7 mouse cellular contexts compared by ENCODE assay signal in the genomic region with DNA sequence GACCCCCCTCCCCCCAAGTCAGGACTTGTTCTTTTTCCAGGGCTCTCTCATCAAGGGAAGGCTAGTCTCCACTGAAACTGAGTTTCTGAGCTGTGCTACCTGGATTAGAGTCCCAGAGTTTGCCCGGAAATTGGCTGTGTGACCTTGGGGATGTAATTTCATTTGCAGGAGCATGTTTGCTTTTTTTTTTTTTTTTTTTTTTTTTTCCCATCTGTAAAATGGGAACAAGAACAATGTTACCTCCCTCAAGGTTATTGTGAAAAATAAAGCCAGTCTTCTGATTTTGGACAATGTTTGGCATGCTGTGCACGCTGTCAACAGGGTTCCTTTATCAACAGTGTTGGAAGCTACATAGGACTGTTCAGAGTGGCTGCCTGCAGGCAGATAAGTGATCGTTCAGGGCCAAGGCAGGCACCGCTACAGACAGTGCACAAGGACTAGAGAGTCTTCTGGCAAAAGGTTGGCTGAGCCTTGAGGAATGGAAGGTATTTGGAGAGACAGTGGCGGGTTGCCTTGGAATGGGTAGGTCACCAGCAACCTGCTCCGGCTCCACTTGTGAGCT. TPM values are rescaled to one million over a fixed set of nuclear protein-coding genes. Genes with fewer than 3 reads are reported as not detected.
DNase-seq lines count a peak whose midpoint lies in the region; ATAC-seq lines count a peak whose summit lies in the region.

No protein-coding gene starts in this region.

- no peaks in the 10 kb centered on the region for H3K27me3 ChIP-seq in liver, embryonic 11.5 days (replicated peaks; ENCODE audit: control insufficient read depth, insufficient read depth, low read length)

- intact Hi-C loops in gastrocnemius, postnatal 36 days (cut with DNase I) = loop anchor here (2.0 kb wide), 1 partner anchor 80 kb away; no protein-coding TSS in a partner anchor

- H3K9me3 ChIP-seq in liver, embryonic 11.5 days (ENCODE audit: control insufficient read depth, low read length) = no peaks in the 10 kb centered on the region

- H3K27ac ChIP-seq in liver, embryonic 11.5 days (ENCODE audit: low read depth, low read length) = peak overlapping the region; percentile 90

- H3K36me3 ChIP-seq in liver, embryonic 11.5 days (ENCODE audit: control insufficient read depth, insufficient read depth, low read length) = peaks cover 19% of the 10 kb centered on the region

- H3K4me1 ChIP-seq in liver, embryonic 11.5 days (replicated peaks; ENCODE audit: control insufficient read depth, insufficient read depth, low read length) = peaks cover 39% of the 10 kb centered on the region

- 39% methylated on average over 6 of the region's 6 CpGs for WGBS in liver, embryonic 11.5 days

- peak; percentile 65 for ATAC-seq in erythroid progenitor cell, adult 5-6 weeks (replicated peaks; ENCODE audit: low FRiP score, poor library complexity, severe bottlenecking)
- ATAC-seq in liver, embryonic 11.5 days (replicated peaks; ENCODE audit: low FRiP score) = peak; percentile 84
- no peak for ATAC-seq in granulocyte monocyte progenitor cell, adult 5-6 weeks (replicated peaks; ENCODE audit: poor library complexity, severe bottlenecking)

- H3K4me2 ChIP-seq in liver, embryonic 11.5 days = peak overlapping the region; percentile 99

- peak overlapping the region; percentile 91 for H3K9ac ChIP-seq in liver, embryonic 11.5 days (ENCODE audit: low read depth, low read length)

- H3K4me3 ChIP-seq in liver, embryonic 11.5 days (ENCODE audit: low read depth, low read length) = peak overlapping the region; percentile 96

- DNase-seq in spleen, postnatal 36 days (ENCODE audit: low spot score in 2 of 2) = peak; percentile 19 to 32
- DNase-seq in spleen, adult 12 weeks (ENCODE audit: low spot score) = no peak
- no peak for DNase-seq in liver, embryonic 11.5 days (ENCODE audit: low spot score)
- peak; percentile 64 for DNase-seq in testis, postnatal 14 days (ENCODE audit: low spot score)
- no peak for DNase-seq in gastrocnemius, postnatal 36 days

RNA-seq across cellular contexts. Expression of a gene that starts 1.1 kb away (rescaled TPM):
- 17.2 and 20.9 TPM in 2 replicates for total RNA-seq in erythroid progenitor cell, adult 5-6 weeks (2015; ENCODE audit: low replicate concordance)
- 7.9 and 8.3 TPM in 2 replicates for total RNA-seq in erythroid progenitor cell, adult 5-6 weeks (2017; ENCODE audit: low replicate concordance)
- polyA plus RNA-seq in liver, embryonic 11.5 days (2014; fragmentation: Nextera tagmentation; extraction: Ambion mirVana) = 68.9 and 72.7 TPM in 2 replicates
- 24.0 and 41.0 TPM in 2 replicates for total RNA-seq in granulocyte monocyte progenitor cell, adult 5-6 weeks (2014; fragmentation: Nextera tagmentation)
- 11.9 and 18.5 TPM in 2 replicates for total RNA-seq in granulocyte monocyte progenitor cell, adult 5-6 weeks (2017)
- 10 to 100 TPM; 10.1 to 16.2 TPM for total RNA-seq in gastrocnemius, postnatal 36 days (2021)

RNA-seq across cellular contexts. Expression of a gene that starts 16.2 kb away (rescaled TPM):
- 7.2 and 14.3 TPM in 2 replicates for total RNA-seq in erythroid progenitor cell, adult 5-6 weeks (2015; ENCODE audit: low replicate concordance)
- 3.6 and 3.9 TPM in 2 replicates for total RNA-seq in erythroid progenitor cell, adult 5-6 weeks (2017; ENCODE audit: low replicate concordance)
- polyA plus RNA-seq in liver, embryonic 11.5 days (2014; fragmentation: Nextera tagmentation; extraction: Ambion mirVana) = 63.6 and 68.2 TPM in 2 replicates
- total RNA-seq in granulocyte monocyte progenitor cell, adult 5-6 weeks (2014; fragmentation: Nextera tagmentation) = 47.6 and 51.6 TPM in 2 replicates
- total RNA-seq in granulocyte monocyte progenitor cell, adult 5-6 weeks (2017) = 13.7 and 14.9 TPM in 2 replicates
- 10 to 100 TPM; 20.1 to 21.3 TPM for total RNA-seq in gastrocnemius, postnatal 36 days (2021)

RNA-seq across cellular contexts. Expression of a gene that starts 21.6 kb away (rescaled TPM):
- total RNA-seq in erythroid progenitor cell, adult 5-6 weeks (2015; ENCODE audit: low replicate concordance) = 1.3 and 16.2 TPM in 2 replicates
- total RNA-seq in erythroid progenitor cell, adult 5-6 weeks (2017; ENCODE audit: low replicate concordance) = 2.4 and 3.0 TPM in 2 replicates
- 8.8 and 9.9 TPM in 2 replicates for polyA plus RNA-seq in liver, embryonic 11.5 days (2014; fragmentation: Nextera tagmentation; extraction: Ambion mirVana)
- total RNA-seq in granulocyte monocyte progenitor cell, adult 5-6 weeks (2014; fragmentation: Nextera tagmentation) = 0.69 and 2.8 TPM in 2 replicates
- 0.15 TPM in 1 of 2 replicates, not detected in the other for total RNA-seq in granulocyte monocyte progenitor cell, adult 5-6 weeks (2017)
- 1 to 10 TPM; 1.3 to 1.9 TPM for total RNA-seq in gastrocnemius, postnatal 36 days (2021)

RNA-seq across cellular contexts. Expression of a gene that starts 41.9 kb away (rescaled TPM):
- not detected in 2 replicates for total RNA-seq in erythroid progenitor cell, adult 5-6 weeks (2015; ENCODE audit: low replicate concordance)
- total RNA-seq in erythroid progenitor cell, adult 5-6 weeks (2017; ENCODE audit: low replicate concordance) = not detected in 2 replicates
- polyA plus RNA-seq in liver, embryonic 11.5 days (2014; fragmentation: Nextera tagmentation; extraction: Ambion mirVana) = not detected in 2 replicates
- total RNA-seq in granulocyte monocyte progenitor cell, adult 5-6 weeks (2014; fragmentation: Nextera tagmentation) = not detected in 2 replicates
- total RNA-seq in granulocyte monocyte progenitor cell, adult 5-6 weeks (2017) = not detected in 2 replicates
- under 1 TPM in 1 of 2 experiments, not detected in 1; 0.10 TPM for total RNA-seq in gastrocnemius, postnatal 36 days (2021)

RNA-seq across cellular contexts. Expression of a gene that starts 43.1 kb away (rescaled TPM):
- 234 and 259 TPM in 2 replicates for total RNA-seq in erythroid progenitor cell, adult 5-6 weeks (2015; ENCODE audit: low replicate concordance)
- 464 and 490 TPM in 2 replicates for total RNA-seq in erythroid progenitor cell, adult 5-6 weeks (2017; ENCODE audit: low replicate concordance)
- polyA plus RNA-seq in liver, embryonic 11.5 days (2014; fragmentation: Nextera tagmentation; extraction: Ambion mirVana) = 48.3 and 50.3 TPM in 2 replicates
- total RNA-seq in granulocyte monocyte progenitor cell, adult 5-6 weeks (2014; fragmentation: Nextera tagmentation) = 11.9 and 25.4 TPM in 2 replicates
- total RNA-seq in granulocyte monocyte progenitor cell, adult 5-6 weeks (2017) = 50.8 and 57.7 TPM in 2 replicates
- 1 to 10 TPM; 2.4 to 4.1 TPM for total RNA-seq in gastrocnemius, postnatal 36 days (2021)

Comparison
In these comparisons a context has a peak if more than half of its experiments do, and no peak if none do; other contexts are left out.
1. DNase-seq: peak in spleen, postnatal 36 days (2 of 2) and testis, postnatal 14 days (single experiment); none in spleen, adult 12 weeks (single experiment), liver, embryonic 11.5 days (single experiment) and gastrocnemius, postnatal 36 days (0 of 2).